Mouse (Mus musculus): ENCODE measurements around the gene Dgkz. TPM values are rescaled to one million over a fixed set of nuclear protein-coding genes. Genes with fewer than 3 reads are reported as not detected.

The Dgkz gene
- total RNA-seq, 1 experiment from 2014 or later, result 117 TPM

DNA sequence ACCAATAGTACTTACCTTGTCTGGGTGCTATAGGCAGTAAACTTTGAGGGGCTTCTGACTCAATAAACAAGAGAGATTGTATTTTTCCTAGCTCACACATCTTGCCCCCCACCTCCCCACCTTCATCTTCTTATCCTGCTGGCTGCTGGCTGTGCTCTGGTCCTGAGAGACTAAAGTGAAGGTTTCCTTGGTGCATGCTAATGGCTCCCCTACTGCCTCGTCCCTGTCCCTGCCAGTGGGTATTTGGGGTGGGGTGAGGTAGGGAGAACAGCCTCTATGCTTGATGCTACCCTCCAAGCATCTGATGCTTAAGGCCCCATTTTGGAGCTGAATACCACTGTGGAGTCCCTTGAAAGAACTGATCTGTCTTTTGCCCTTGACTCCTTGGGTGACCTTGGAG, 50.9 kb downstream of the Dgkz start:
- no peak for ATAC-seq (replicated peaks; ENCODE audit: low read depth, poor library complexity, severe bottlenecking)

DNA sequence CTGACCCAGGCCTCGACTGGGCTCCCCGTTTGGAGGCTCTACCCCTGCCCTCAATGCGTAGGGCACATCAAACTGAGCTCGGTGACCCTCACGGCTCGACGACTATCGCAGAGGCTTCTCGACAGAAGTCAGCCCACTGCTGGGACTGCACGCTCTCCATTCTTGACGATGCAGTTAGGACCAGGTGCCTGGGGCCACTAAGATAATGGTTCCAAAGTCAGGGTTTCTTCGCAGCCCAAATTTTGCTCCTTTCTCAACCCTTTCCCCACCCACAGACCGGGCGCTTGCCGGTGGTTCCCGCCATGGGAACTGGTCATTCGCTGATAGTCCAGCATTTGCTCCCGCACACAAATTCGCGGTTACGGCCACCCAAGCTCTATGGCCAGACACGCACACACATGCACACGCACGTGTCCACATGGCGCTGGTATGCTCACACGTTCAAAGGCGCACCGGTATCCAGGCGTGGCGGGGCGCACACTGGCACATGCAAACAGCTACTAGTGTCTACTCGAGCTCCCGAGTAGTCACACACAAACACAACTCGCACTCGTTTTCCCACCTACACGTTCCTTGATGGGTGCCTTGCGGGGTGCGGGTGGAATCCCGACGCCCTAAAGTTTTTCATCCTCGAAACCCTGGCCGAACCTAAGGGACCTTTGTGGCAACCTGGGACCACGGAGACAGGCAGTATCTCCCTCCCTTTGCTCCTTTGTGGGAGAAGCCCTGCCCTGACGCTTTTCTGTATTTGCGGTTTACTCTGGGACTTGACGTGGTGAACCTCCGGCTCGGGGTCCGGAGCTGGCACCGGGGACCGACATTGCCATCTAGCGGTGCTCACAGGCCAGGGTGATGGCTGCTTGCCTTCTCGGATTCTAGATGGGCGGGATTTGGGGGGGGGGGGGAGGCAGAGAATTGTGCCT, 52.0 kb downstream of the Dgkz start:
- peak; percentile 59 for ATAC-seq (replicated peaks; ENCODE audit: low read depth, poor library complexity, severe bottlenecking)

DNA sequence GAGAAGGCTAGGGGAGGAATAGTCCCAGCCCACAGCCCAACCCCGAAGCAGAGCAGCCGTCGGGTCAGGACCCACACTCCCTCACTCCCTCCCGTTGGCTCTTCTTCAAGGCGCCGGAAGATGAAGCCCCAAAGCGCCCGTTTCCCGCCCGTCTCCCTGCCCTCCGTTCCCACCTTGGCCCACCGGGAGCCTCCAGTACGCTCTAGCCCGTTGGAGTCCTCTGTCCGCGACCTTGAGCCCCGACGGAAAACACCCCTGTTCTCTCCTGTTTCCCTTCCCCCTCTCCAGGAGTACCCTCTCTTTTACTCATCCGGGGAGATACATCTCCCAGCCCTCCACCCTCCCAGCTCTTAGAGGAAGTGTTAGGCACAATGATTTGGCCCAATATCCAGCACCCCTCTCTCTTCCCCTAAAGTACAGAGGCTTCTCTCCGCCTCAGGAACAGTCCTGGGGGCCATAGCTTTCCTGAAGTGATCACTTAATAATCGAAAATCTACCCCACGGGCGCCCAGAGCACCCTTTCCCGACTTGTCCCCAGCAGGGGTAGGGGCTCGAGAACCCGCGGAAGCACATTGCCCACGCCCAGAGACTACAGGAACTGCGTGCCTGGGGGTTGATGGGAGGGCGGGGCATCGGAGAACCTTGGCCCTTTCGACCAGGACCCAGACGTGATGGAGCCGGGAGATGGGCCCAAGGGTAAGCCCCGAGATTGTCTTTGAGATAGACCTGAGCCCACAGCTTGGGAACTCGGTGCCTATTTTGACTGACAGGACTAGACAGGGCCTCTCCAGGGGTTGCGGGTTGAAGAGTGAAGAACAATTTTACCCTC, 52.9 kb downstream of the Dgkz start:
- ATAC-seq (replicated peaks; ENCODE audit: low read depth, poor library complexity, severe bottlenecking), result no peak

DNA sequence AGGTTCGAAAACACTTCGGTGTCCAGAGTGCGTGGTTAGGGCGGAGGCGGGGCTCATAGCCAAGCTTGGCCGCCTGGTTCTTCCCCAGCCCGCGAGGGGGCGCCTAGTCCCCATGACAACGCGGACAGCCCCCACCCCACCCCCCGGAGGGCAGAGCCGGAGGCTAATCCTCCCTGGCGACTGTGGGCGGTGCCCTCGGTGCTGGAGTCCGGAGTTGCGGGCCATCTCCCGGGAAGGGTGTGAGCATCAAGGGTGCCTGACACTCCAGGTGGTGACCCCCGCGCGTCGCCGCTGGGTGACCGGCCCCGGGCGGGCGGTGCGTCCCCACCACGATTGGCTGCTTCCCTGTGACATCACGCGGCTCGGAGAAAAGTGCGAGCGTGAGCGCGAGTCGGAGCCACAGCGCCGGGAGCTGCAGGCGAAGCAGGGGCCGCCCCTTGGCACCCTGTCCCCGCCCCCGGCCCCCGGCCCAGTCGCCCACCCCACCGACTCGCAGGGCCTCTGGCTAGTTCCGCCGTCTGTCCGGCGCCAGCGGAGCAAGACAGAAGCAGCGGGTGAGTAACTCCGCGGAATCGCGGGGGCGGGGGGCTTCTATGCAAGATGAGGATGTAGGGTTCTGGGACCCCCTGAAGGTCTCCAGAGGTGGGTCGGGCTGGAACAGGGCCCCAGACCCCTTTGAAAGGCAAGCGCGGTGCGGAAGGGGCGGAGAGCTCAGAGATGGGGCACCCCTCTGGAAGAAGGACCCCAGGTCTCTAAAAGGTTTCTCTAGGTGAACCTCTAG, 53.7 kb downstream of the Dgkz start:
- ATAC-seq (replicated peaks; ENCODE audit: low read depth, poor library complexity, severe bottlenecking), result peak; percentile 21

DNA sequence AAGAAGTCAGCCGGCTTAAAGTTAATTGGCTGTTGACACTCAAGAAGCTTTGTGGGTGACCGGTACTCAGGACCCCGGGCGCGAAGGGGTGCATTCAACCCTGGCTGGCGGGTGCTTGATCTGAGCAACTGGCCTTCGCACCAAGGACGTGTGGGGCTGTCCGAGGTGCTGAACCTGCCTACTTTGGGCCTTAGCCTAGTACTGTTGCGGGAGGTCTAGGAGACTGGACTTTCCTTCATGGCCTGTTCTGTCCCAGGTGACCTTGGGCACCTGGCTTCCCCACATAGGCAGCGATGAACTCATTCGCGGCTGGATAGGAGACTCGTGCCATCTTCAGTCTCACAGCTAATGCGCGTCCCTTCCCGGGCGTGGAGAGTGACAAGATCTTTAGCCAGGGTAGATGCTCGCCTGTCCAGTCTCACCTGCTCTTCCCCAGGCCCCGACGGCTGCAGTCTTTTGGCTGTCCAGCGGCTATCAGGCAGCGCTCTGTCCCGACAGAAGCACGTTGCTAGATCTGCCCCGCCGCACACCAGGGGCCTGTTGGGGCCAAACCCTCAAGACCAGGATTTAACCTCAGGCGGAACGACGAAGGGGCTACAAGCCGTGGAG, 54.4 kb downstream of the Dgkz start:
- ATAC-seq (replicated peaks; ENCODE audit: low read depth, poor library complexity, severe bottlenecking), result peak; percentile 61

DNA sequence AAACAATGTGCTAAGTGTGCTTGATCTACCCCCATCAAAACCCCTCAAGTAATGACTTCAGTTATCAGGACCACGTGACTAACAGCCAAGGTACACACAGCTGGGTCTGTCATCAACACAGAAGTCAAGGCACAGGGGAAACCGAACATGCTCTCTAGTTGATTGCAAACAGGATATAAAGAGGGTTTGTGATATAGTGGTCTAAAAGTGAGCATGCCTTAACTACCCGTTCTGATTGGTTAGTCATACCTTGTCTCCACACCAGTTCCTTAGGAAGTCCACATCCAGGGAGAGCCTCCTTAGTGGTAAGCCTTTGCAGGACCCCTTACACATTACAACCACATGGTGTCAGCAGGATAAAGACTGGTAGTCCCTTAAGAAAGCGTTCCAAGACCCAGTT, 55.5 kb downstream of the Dgkz start:
- no peak for ATAC-seq (replicated peaks; ENCODE audit: low read depth, poor library complexity, severe bottlenecking)

DNA sequence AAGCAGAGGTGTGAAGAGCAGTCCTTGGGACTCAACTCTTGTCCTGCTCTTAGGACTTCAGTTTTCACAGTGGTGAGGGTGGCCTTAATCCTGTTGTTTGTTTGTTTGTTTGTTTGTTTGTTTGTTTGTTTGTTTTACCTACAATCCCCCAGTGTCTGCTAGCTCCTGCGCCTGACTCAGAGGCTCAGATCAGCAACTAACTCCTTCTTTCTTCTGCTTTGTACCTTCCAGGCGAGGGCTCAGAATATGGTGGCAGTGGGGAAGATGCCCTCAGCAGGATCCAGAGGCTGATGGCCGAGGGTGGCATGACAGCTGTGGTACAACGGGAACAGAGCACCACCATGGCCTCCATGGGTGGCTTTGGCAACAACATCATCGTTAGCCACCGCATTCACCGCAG, 58.6 kb downstream of the Dgkz start:
- ATAC-seq (replicated peaks; ENCODE audit: low read depth, poor library complexity, severe bottlenecking), result no peak

DNA sequence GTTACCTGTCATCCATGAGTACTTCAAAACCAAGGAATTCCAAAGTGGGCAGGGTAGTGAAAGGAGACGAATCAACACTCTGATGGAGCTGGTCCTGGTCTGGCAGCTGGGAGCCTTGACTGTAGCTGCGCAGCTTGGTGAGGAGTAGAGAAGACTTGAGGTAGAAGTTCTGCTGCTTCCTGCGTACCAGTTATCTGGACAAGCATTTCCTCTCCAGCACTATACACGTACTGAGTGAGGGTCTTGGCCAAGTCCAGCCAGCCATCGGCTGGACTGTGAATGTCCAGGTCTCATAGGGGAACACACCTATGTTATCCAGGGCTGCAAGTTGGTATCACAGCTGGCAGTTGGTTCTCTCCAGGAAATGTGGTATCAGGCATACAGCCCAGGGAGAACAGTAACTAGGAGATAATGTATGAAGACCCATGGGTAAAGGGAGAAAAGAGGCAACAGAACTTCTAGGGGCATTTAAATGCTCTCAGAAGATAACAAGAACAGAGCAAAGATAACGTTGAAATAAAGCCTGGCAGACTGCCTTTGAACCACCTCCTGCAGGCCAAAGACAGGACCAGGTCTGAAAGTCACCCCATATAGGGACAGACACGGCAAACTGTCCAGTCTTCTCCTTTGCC, 59.2 kb downstream of the Dgkz start:
- ATAC-seq (replicated peaks; ENCODE audit: low read depth, poor library complexity, severe bottlenecking), result peak; percentile 26; the same call in 1 of the 2 replicates

DNA sequence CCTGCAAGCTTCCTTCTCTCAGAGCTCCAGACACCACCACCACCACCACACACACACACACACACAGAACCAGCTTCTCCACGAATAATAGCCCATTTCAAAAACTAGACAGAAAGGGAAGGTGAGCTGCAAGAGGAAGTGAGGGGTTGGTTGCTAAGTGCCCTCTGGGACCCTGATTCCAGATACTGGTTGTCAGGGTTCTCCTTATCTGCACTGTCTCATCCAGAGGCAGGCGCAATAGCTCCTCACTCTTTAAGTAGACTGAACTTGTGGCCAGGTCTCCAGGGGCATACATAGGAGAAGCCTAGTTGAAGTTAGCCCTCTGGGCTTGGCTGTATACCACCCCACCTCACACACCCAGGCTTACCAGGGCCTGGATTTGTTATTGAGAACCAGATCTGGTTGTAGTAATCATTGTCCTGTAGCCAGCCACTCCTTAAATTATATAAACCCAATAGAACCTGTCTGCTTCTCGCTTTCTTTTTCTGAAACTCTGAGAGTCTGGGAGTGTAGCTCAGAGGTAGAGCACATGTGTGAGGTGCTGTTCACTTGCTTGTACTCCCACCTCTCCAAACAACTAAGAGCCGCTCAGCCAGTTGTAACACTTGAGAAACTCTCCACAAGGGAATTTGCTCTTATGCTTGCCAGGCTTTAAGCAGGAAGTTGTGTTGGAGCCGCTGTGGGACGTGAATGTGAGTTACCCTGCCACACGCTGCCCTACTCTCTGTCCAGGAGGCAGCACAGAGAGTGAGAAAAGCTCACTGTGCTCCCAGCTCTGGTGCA, 62.1 kb downstream of the Dgkz start:
- no peak for ATAC-seq (replicated peaks; ENCODE audit: low read depth, poor library complexity, severe bottlenecking)

DNA sequence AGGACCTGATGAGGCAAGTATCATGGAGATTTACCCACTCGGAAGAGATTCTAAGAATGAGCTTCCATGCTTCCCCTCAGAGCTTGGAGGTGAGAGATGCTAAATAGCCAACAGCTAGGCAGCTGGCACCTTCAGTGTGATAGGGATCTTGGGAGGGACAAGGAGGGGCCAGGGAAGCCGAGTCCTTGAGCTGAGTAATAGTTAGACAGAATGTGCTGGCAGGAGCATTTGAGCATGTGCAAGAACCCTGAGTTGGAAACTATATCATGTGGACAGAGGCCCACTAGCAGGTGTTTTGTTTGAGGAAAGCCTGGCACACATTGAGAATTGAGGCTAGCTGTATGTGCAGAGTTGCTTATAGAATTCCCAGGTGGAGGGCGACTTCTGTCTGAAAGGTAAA, 63.0 kb downstream of the Dgkz start:
- peak; percentile 31; the same call in 1 of the 2 replicates for ATAC-seq (replicated peaks; ENCODE audit: low read depth, poor library complexity, severe bottlenecking)

DNA sequence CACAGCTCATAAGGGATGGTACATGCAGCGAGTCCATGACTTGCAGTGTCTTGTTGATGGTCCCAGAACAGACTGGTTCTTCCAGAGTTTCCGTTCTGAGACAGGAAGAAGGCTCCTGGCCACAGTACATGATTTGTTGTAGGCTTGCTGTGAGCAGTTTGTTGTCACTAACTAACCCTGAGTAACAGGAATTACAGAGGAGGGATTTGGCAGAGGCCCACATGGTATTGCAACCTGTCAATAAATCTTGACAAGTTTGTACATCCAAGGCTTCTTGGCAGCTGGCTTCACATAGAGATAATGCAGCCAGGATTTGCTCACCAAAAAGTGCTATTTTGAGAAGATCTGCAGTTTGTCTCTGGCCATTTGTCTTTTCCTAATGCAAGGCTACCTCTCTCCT, 69.5 kb downstream of the Dgkz start:
- ATAC-seq (replicated peaks; ENCODE audit: low read depth, poor library complexity, severe bottlenecking), result no peak

DNA sequence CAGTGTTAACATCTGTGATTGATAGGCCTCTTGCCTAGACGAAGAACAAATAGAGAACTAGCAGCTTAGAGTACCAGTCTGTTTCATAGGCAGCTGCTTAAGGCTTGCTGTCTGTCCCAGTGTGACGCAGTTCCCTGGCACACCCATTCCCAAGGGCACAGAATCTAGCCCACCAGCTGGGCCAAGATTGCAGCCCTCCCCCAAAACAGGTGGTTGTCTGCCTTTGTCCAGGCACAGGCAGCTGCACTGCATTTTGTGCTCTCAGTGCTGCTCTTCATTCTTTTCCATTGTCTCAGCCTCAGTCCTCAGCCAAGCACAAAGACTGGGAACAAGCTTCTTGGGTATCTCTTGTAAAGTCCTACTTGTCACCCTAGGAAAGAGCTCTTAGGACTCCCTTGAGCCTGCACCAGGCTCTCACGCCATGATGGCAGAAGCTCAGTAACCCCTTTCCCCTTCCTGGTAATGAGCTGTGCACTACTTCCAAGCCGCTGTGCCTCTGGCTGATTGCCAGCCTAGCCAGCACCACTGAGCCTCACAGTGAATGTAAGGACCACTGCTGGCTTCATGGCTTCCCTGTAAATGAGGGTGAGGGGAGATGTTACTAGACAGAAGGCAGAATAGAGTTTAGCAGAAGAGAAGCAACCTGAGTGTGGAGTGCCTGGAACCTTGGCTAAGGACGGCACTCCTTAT, 70.9 kb downstream of the Dgkz start:
- no peak for ATAC-seq (replicated peaks; ENCODE audit: low read depth, poor library complexity, severe bottlenecking)

DNA sequence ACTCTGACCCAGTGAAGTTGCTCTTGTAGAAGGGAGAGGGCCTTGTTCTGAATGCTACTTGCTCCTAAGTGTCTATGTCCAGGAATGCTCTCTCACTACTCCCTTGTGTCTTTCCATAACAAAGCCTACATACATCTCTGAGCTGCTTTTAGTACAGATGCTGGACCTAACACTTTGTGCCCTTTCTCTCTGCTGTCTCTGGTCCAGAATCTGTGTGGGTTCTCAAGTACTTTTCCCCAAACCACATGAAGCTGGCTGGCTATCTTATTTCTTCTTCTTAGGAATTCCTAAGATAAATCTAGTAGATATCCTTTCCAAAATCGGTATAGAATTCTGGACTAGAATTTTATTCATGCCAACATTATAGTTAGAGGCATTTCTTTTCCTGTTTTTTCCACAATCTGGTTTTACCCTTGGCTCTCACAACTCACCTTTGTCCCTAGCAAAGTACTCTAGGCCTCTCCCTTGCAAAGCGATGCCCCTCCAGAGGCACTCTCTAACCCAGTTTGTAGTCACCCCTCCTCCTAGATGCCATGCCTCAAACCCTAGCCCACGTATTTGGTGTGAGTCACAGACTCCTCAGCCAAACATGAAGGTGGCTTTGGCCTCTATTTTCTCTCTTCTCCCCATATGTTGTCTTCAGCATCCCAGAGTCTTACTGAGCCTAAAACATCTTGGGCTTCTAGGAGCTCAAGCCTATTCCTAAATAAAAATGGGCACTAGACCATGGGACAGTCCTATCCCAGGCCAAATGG, 72.3 kb downstream of the Dgkz start:
- ATAC-seq (replicated peaks; ENCODE audit: low read depth, poor library complexity, severe bottlenecking), result no peak

DNA sequence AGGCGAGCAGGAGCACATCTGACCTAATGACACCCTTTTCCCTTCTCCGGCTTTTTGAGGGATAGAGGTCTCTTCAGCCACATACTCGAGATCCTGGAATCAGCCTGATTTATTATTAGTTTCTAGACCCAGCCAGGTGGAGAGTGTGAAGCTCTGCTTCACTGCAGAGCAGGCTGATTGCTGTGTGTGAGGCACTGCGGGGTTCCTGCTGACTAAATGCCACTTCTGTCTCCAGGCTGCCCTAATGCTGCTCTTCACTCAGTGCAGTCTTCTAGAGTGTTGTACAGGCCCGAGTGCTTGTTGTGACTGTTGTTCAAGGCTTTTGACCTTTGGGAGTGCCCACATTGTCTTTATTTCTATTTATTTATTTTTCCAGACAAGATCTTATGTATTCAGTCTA, 73.3 kb downstream of the Dgkz start:
- ATAC-seq (replicated peaks; ENCODE audit: low read depth, poor library complexity, severe bottlenecking), result no peak

DNA sequence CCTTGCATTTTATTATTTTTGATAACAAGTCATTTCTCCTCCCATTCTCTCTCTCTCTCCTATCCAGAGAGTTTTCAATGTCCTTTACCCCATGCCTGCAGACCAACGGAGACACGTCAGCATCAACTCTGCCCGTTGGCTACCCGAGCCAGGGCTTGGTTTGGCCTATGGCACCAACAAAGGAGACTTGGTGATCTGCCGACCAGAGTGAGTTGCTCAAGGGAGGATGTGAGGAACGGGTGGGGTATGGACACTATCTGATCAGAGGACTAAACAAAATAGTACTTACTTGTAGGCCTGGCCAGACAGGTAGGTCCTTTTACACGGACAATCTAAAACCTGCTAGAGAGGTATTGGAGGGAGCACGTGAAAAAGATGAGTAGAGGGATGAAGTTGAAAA, 75.2 kb downstream of the Dgkz start:
- ATAC-seq (replicated peaks; ENCODE audit: low read depth, poor library complexity, severe bottlenecking), result no peak

DNA sequence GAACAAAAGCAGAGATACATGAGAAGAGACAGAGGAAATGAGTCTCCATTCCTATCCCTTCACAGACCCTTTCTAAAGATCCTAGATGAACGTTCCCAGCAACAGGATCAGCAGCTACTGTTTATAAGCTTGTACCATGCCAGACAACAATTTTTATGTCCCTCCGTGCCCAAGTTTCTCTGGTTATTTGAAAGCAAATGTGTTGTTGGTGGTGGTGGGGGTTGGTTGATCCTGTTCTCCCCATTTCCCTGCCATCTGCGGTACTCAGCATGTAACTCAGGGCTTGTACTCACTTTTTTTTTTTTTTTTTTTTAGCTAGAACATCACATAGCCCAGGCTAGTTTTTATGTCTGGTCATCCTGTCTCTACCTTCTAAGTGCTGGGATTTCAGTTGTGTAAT, 76.5 kb downstream of the Dgkz start:
- no peak for ATAC-seq (replicated peaks; ENCODE audit: low read depth, poor library complexity, severe bottlenecking)

DNA sequence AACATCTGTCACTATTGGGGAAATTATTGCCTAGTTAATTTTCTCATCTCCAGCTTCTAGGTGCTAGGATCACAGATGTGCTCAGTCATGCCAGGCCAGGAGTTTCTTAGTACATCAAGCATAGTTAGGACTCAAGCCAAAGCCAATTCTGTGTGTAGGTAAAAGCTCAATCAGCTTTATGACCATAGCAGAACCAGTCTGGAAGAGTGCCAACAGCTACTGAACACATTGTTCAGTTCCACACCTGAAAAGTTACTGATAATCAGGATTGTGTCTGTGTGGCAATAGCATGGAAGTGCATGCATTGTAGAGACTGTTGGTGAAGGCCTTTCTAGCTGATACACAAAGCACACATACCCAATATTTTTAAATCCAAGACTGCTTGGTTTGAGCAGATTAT, 77.7 kb downstream of the Dgkz start:
- ATAC-seq (replicated peaks; ENCODE audit: low read depth, poor library complexity, severe bottlenecking), result no peak

DNA sequence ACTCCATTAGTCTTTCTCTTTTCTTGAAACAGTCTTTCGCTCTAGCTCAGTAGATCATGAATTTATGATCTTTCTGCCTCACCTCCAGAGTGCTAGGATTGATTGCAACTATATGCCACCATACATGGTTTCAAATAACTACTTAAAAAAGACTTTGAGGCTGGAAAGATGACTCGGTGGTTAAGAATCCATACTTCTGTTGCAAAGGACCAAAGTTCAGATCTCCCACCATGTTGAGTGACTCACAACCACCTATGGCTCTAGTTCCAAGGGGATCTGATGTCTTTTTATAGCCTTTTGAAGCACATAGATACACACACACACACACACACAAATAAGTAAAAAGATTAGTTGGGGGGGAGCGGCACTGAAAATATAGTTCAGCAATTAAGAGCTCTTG, 80.3 kb downstream of the Dgkz start:
- no peak for ATAC-seq (replicated peaks; ENCODE audit: low read depth, poor library complexity, severe bottlenecking)

Data from common myeloid progenitor, adult 5-6 weeks (primary cell).